Mouse (Mus musculus) kidney, adult 2 months (tissue): Measurements from ENCODE around the gene Hbb-bh2.

Experiments used
- CTCF ChIP-seq: fragments of 200-500 bp; conservative IDR thresholded peaks from 2 replicates; pipeline ENCODE4 v1.5.1; 2011; ENCODE audit warnings: low read depth, mild to moderate bottlenecking, control low read depth, low read length, moderate library complexity, mixed read lengths; ENCODE audit not compliant: insufficient read depth, insufficient read length
- POLR2A ChIP-seq: fragments of 200-500 bp; IDR thresholded peaks from one replicate; pipeline ENCODE4 v1.6.1; 2011; ENCODE audit warnings: low read depth, low read length, control low read depth

GRCm38 (mm10) chr7:103865716-103866115 is 25.4 kb upstream of the Hbb-bh2 start:
- TF ChIP-seq CTCF (no peak), POLR2A (no peak)
